Mouse (Mus musculus) thymus, adult 18-20 months (tissue): ENCODE results near the gene Faf2.
A peak's percentile ranks its signal among the peaks of the same experiment; 100 is the strongest.
"Not testable (repeated sequence)": the region's sequence is repeated elsewhere in the genome, so short reads cannot be mapped to it uniquely, and the experiment has no call there.

ENCODE experiments used
- DNase-seq, 2 experiments: peaks; one replicate each; pipeline ENCODE4 v3.0.0; 2022; ENCODE audit warnings: mixed read lengths in 2 of 2

The Faf2 gene

DNA sequence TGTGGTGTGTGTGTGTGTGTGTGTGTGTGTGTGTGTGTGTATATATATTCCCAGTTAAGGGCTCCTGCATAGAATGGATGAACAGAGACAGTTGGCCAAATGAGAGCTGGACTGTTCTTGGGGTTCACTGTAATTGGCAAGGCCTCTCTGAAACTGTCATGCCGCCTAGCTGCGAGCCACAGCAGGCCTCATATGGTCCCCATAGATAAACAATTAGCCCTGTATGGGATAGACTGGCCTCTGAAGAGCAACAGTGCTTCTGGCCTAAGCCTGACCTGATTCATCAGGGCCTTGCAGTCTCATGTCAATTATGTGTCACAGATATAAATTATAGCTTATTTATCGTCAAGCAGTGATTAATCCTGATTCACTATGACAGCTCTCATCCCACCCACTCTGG is 13.6 kb upstream of the Faf2 start:
- no peak for DNase-seq

GRCm38 (mm10) chr13:54608666-54609065 is 12.9 kb upstream of the Faf2 start:
- DNase-seq = no peak

- no peak for DNase-seq
Observed at GRCm38 (mm10) chr13:54609301-54609700, 12.3 kb upstream of the Faf2 start.

DNA sequence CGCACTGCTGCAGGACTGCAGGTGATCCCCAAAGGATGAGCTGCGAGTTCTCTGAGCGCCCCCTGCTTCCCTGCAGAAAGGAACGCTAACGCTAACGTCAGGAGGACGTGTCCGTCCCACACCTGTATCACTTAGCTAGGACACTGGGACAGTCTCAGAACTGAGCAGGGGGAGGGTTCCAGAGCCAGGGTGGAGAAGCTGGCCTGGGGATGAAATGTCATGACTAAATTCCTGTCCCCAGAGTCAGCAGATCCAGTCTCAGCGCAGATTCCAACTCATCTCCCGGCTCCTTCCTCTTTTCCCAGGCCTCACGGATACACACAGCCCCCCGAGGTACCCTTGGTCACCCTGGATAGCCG is 11.0 kb upstream of the Faf2 start:
- no peak for DNase-seq

DNA sequence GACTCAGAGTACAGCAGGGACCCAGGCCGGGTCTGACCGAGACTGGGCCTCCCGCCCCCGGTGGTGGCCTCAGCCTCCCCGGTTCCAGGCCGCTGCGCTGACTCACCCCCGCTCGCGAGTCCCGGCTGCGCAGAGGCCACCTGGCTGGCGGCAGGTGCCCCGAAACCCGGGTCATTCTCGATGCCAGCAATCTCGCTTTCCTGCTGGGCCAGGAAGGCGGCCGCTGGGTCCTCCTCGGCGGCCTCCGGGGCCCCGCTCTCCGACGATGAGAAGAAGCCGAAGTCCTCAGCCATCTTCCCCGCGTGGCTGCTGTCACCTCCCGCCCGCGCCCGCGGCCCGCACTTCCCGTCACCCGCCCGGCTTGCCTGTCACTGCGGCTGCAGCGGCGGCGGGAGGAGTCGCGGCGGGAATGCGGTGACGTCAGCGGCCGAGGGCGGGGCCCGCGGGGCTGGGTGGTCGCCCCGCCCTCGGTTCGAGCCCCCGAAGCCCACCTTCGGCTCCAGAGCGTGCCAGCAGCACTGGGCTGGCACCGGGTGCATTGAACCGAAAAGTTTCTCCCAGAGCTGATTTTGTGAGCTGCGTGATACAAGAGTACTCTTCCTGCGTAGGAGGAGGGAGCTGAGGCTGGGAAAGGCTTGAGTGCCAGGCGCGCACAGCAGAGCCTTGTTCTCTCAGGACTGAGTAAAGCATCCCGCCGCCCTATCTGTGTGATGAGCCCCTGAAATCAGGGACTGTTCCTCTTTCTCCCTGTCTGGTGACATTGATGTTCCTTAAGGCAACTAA is 10.4 kb upstream of the Faf2 start, which contains the start of gene Cltb:
TSS of gene Cltb (minus strand) at position 373 of the 783 bp plus-strand sequence.
- DNase-seq = peak; percentile 74 to 75

GRCm38 (mm10) chr13:54613141-54613540 is 8.4 kb upstream of the Faf2 start:
- not testable (repeated sequence) for DNase-seq

GRCm38 (mm10) chr13:54616307-54616706 is 5.3 kb upstream of the Faf2 start:
- DNase-seq = no peak

DNA sequence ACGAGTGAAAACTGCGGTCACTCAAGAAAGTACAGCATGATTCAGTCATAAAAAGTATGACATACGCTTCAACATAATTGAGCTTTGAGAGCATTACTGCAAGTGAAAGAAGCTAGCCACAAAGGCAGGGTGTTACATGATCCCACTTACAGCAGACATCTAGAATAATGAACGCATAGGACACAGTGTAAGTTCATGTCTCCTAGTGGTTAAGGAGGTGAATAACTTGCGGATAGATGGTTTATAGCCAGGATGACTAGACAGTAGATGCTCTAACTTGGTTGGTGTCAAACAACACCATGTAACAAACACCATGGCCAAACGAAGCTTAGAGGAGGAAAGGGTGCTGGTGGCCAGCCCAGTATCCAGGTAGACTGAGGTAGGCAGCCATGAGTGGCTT is 4.6 kb upstream of the Faf2 start:
- no peak for DNase-seq

DNA sequence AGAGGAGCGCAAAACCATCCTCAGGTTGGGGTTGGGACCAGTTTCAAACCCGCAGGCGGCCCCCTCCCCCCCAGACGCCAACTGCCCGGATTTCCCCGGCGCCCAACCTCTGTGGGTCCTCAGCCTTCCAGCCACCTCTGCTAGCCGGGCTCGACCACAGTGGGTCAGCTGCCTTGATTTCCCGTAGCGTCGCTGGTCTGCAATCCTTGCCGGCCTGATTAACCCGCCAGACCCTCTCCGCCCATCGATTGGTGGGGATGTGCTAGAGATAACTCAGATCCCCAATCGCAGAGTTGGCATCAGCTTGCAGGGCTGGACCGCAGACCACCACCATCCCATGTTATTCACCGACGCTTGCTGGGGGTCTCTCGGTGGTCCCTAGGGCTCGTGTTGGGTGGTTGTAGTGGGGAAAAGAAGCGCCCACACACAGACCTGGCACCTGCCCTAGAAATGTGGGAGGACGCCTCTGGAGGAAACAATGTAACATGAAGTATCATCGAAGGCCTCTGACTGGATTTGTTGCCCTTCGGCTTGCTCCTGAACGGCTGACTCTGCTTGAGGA is 457 bp downstream of the Faf2 start:
- DNase-seq = no peak

DNA sequence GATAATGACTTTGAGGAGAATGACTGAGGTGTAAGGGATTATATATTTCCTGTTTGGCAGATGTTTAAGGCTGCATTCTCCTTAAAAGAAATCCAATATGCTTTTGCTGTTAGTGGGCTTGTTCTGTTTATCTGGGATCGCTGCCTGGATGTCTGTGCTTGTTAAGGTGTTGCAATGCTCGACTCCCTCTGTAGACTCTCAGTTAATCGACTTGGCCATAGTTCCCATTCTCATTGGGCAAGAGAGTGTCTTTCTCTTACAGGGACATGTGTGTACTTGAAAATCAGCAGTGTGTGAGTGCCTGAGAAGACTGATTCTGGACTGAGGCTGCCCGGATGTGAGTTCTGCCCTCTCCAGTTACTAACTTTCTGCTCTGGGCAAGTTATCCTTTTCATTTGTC is 7.5 kb downstream of the Faf2 start:
- no peak for DNase-seq

DNA sequence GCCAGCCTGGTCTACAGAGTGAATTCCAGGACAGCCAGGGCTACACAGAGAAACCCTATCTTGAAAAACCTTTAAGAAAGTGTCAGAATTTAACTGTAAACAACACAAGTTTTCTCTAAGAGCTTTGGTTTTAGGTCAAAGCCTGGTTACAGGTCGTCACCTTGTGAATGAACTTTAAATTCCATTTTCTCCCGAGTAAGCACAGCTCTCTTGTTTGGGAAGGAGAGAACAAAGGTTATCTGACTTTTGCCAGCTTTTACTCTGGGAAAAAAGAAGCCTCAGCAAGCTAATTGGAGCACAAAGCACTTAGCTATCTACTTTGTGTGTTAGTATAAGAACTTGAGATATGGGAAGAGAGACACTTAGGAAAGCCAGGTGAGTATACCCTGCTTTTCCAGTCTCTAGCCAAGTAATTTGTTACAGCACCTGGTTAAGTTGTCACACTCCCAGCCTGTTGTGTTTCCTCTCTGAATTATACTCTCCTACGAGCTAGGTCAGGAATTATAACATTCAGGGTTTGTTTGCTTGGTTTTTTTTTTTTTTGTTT is 11.2 kb downstream of the Faf2 start:
- no peak for DNase-seq

DNA sequence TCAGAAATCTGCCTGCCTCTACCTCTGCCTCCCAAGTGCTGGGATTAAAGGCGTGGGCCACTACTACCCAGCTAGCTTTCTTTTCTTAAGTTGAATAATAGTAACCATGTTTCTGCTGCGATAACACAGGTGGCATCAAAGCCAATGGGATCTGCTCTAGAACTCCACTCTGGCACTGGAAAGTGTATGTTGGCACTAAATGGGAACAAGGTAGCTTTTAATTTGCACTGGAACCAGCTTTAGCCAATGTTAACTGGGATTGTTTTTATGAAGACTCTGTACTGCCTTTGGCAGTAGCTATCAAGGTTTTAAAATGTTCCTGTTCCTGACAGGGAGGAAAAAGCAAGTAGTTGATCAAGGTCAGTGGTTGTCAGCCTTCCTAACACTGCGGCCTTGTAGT is 13.4 kb downstream of the Faf2 start:
- DNase-seq = no peak

GRCm38 (mm10) chr13:54650461-54650860 is 28.9 kb downstream of the Faf2 start:
- no peak for DNase-seq

GRCm38 (mm10) chr13:54660877-54661276 is 39.3 kb downstream of the Faf2 start:
- no peak for DNase-seq

DNA sequence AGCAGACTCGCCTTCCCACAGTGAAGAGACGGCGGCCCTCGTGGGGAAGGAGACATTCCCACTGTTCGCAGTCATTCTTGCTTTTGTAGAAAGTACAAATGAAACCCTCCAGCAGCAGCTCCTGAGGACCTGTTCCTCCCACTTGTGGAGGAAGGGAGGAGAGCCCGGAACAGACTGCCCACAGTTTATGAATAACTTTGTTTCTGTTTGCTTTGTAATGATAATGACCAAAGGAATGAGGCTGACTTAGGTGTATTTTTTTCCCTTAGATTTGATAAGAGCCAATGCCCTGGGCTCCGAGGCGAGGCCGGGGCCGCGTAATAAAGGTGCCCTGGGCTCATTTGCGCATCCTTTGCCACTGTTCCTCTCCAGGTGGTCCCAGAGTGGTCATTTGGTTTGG is 39.8 kb downstream of the Faf2 start:
- no peak for DNase-seq

GRCm38 (mm10) chr13:54663999-54664398 is 42.4 kb downstream of the Faf2 start:
- DNase-seq = no peak

DNA sequence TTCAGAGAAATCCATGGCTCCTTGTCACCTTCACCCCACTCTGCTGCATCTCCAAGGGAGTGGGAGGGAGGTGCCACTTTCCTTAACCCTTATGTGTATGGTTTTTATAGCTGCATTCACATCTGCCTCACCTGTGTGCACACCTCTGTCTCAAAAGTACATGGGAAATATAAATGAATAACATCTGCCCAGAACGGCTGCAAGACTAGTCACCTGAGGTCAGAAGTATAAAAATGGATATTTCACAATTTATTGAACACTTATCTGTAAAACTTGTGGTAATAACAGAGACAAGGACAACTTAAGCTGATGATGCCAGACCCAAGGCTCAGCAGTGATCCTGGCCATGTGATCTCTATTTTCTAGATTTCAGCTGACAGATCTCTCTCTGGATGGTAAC is 42.9 kb downstream of the Faf2 start:
- no peak for DNase-seq

GRCm38 (mm10) chr13:54665062-54665461 is 43.5 kb downstream of the Faf2 start:
- DNase-seq = no peak

DNA sequence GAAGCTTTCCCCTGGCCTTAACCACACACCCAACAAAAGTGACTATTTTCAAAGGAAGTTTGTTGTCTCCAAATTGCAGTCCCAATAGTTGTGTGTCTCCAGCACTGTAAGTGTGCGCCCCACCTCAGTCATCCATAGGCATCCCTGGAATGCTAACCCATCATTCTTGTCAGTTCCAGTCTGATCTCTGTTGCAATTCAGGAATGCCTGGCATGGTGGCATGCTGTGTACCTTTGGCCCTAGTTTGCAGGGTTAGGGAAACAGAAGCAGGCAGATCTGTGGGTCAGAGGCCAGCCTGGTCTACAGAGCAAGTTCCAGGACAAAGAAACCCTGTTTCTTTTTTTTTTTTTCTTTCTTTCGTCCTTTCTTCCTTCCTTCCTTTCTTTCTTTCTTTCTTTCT is 48.9 kb downstream of the Faf2 start:
- no peak for DNase-seq

DNA sequence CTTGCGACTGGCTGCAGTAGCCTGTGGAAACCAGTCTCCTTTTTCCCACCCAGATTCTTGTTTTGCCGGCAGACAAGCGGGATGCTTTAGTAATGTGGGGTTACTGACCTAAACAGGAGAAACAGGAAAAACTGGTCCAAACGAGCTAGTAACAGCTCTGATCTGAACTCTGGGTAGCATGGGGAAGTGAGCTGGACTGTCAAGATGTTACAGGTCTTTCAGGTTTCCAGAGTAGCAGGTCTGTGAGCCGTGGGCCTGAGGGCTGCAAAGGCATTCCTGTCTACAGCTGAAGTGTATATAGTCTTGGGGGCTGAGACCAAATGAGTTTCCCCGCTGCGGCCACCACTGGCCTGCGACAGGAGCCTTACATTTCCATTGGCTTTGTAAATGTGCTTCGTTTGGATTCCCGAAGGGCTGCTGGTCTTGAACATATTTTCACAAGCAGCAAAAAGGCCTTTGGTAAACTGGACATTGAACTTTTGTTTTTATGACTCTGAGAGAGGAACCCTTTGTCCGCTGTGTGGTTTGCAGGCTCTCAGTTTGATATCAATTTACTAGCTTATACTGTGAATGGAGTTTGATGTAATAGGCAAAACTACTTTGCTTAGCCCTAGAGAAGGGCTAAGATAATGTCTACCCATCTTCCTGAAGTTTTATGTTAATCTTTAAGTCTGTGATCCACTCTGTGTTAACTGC is 54.5 kb downstream of the Faf2 start:
- DNase-seq = no peak

DNA sequence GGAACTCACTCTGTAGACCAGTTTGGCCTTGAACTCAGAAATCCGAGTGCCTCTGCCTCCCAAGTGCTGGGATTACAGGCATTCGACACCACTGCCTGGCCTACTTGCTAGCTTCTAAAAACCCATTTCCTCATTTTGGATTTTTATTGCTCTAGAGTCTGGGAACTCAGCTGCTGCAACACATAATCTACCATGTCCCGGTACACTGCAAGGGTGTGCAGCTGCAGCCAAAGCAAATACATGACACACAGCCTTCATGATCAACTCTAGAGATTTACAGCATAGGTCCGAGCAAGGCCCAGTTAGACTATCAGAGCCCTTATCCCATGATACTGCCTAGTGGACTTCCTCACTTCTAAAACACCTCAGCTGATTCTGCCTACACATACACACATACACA is 56.7 kb downstream of the Faf2 start:
- DNase-seq = no peak

GRCm38 (mm10) chr13:54680184-54680853 is 58.7 kb downstream of the Faf2 start:
- no peak for DNase-seq

DNA sequence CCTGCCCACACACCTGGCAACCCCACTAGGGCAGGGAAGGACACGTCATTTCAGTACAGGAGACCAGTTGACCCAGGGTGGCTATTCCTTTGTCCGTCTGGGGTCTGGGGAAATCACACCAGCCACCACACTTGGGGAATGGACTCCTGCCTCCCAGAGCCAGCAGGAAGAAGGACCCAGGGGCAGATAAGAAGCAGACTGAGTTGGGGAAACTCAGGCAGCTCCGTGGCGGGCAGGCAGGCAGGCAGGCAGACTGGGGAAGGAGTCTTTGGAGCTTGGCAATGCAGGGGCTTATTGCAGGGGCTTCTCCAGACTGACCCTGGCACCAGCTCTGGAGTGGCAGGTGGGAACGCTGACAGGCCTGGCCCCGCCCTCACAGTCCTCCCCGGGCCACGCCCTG is 59.7 kb downstream of the Faf2 start:
- no peak for DNase-seq
